Mouse (Mus musculus): Measurements from ENCODE around the gene Tdg. TPM values are rescaled to one million over a fixed set of nuclear protein-coding genes. Genes with fewer than 3 reads are reported as not detected.
A peak's percentile ranks its signal among the peaks of the same experiment; 100 is the strongest.

Gene Tdg
- total and polyA plus RNA-seq, 3 experiments: 16.7 to 40.9 (median 18.8) TPM

DNA sequence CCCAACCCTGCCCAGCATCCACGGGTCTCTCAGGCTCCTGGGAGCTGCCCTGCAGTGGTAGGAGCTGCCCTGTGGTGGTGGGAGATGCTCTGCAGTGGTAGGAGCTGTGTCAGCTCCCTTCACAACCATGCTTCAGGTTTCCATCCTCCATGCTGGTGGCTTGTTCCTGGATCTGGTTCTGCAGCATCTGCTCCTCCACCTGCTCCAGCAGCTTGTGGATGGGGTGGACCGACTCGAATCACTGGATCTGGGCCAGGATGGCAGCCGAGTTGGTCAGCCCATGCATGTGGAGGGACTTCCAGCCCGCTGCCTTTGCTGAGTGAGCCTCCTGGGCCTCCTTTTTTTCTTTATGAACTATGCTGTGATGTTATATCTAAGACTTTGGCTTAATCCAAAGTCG, 47.3 kb downstream of the Tdg start:
- peaks cover 17% of the 10 kb centered on the region; the same call in 1 of the 2 replicates for H3K27me3 ChIP-seq (ENCODE audit: insufficient read depth, low read length)
- no peaks in the 10 kb centered on the region for H3K4me1 ChIP-seq (ENCODE audit: insufficient read depth, low read depth, low read length)
- DNase-seq (ENCODE audit: low spot score) (no peak), ATAC-seq (ENCODE audit: extremely low read depth, insufficient number of reproducible peaks, low FRiP score, poor library complexity, severe bottlenecking) (no peak)
- H3K36me3 ChIP-seq (replicated peaks): no peaks in the 10 kb centered on the region
- TF ChIP-seq TAL1 (conservative IDR thresholded peaks at IDR 0.05; ENCODE audit: low read depth, low read length): no peak
- TF ChIP-seq CTCF (IDR thresholded peaks at IDR 0.05; ENCODE audit: low read depth, low read length): no peak
- no peak for TF ChIP-seq GATA2 (IDR thresholded peaks at IDR 0.05; ENCODE audit: borderline replicate concordance, low read depth, low read length)
- TF ChIP-seq GATA1 (IDR thresholded peaks at IDR 0.05; ENCODE audit: borderline replicate concordance, low read length): no peak
- no peak for TF ChIP-seq POLR2AphosphoS5 (IDR thresholded peaks at IDR 0.05; ENCODE audit: insufficient replicate concordance, low read depth, low read length)
- no peak overlapping the region for H3K4me3 ChIP-seq (ENCODE audit: low read depth, low read length)
- H3K9me3 ChIP-seq (replicated peaks): no peaks in the 10 kb centered on the region

- ATAC-seq (ENCODE audit: extremely low read depth, insufficient number of reproducible peaks, low FRiP score, poor library complexity, severe bottlenecking): no peak
- Histone ChIP-seq H3K9me3 (replicated peaks) (peaks cover 2% of the 10 kb centered on the region), H3K36me3 (replicated peaks) (no peaks in the 10 kb centered on the region), H3K27me3 (ENCODE audit: insufficient read depth, low read length) (peaks cover 12% of the 10 kb centered on the region; the same call in 1 of the 2 replicates), H3K4me3 (ENCODE audit: low read depth, low read length) (no peak overlapping the region), H3K4me1 (ENCODE audit: insufficient read depth, low read depth, low read length) (peaks cover 11% of the 10 kb centered on the region)
- DNase-seq (ENCODE audit: low spot score): no peak
- TF ChIP-seq GATA1 (IDR thresholded peaks at IDR 0.05; ENCODE audit: borderline replicate concordance, low read length) (no peak), CTCF (IDR thresholded peaks at IDR 0.05; ENCODE audit: low read depth, low read length) (no peak), TAL1 (conservative IDR thresholded peaks at IDR 0.05; ENCODE audit: low read depth, low read length) (no peak), GATA2 (IDR thresholded peaks at IDR 0.05; ENCODE audit: borderline replicate concordance, low read depth, low read length) (no peak), POLR2AphosphoS5 (IDR thresholded peaks at IDR 0.05; ENCODE audit: insufficient replicate concordance, low read depth, low read length) (no peak)
Measured at GRCm38 (mm10) chr10:82680769-82681168, 51.1 kb downstream of the Tdg start.

DNA sequence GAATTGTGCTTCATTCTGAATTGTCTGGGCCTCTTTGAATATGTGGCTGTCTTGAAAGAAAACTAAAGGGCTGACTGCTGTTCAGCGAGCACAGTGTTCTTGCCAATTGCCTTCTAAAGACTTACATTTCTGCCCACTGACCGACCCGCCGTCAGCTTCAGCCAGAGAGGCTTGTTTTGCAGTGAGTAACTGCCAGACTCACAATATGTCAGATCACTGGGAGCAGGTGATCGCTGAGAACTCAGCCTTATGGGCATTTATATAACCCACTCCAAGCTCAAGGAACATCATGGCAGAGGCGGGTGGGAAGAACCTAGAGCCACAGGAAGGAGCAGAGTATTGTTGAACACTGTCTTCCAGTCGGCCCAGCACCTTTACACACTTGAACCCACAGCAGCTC, 52.0 kb downstream of the Tdg start:
- no peak overlapping the region for H3K4me3 ChIP-seq (ENCODE audit: low read depth, low read length)
- TF ChIP-seq POLR2AphosphoS5 (IDR thresholded peaks at IDR 0.05; ENCODE audit: insufficient replicate concordance, low read depth, low read length) (no peak), CTCF (IDR thresholded peaks at IDR 0.05; ENCODE audit: low read depth, low read length) (no peak), GATA1 (IDR thresholded peaks at IDR 0.05; ENCODE audit: borderline replicate concordance, low read length) (no peak), TAL1 (conservative IDR thresholded peaks at IDR 0.05; ENCODE audit: low read depth, low read length) (no peak), GATA2 (IDR thresholded peaks at IDR 0.05; ENCODE audit: borderline replicate concordance, low read depth, low read length) (no peak)
- H3K4me1 ChIP-seq (ENCODE audit: insufficient read depth, low read depth, low read length): peaks cover 16% of the 10 kb centered on the region
- DNase-seq (ENCODE audit: low spot score) (no peak), ATAC-seq (ENCODE audit: extremely low read depth, insufficient number of reproducible peaks, low FRiP score, poor library complexity, severe bottlenecking) (no peak)
- no peaks in the 10 kb centered on the region for H3K36me3 ChIP-seq (replicated peaks)
- peaks cover 11% of the 10 kb centered on the region; the same call in 1 of the 2 replicates for H3K27me3 ChIP-seq (ENCODE audit: insufficient read depth, low read length)
- H3K9me3 ChIP-seq (replicated peaks): peaks cover 7% of the 10 kb centered on the region

GRCm38 (mm10) chr10:82685440-82685839, 55.8 kb downstream of the Tdg start:
- DNase-seq (ENCODE audit: low spot score) (no peak), ATAC-seq (ENCODE audit: extremely low read depth, insufficient number of reproducible peaks, low FRiP score, poor library complexity, severe bottlenecking) (peak; percentile 96)
- no peak overlapping the region for H3K4me3 ChIP-seq (ENCODE audit: low read depth, low read length)
- TF ChIP-seq GATA1 (IDR thresholded peaks at IDR 0.05; ENCODE audit: borderline replicate concordance, low read length) (no peak), TAL1 (conservative IDR thresholded peaks at IDR 0.05; ENCODE audit: low read depth, low read length) (peak; percentile 47)
- peaks cover 24% of the 10 kb centered on the region for H3K4me1 ChIP-seq (ENCODE audit: insufficient read depth, low read depth, low read length)
- H3K27me3 ChIP-seq (ENCODE audit: insufficient read depth, low read length): peaks cover 2% of the 10 kb centered on the region; the same call in 1 of the 2 replicates
- H3K36me3 ChIP-seq (replicated peaks): no peaks in the 10 kb centered on the region
- H3K9me3 ChIP-seq (replicated peaks): peaks cover 7% of the 10 kb centered on the region

- peaks cover 30% of the 10 kb centered on the region for H3K4me1 ChIP-seq (ENCODE audit: insufficient read depth, low read depth, low read length)
- peaks cover 4% of the 10 kb centered on the region; the same call in 1 of the 2 replicates for H3K27me3 ChIP-seq (ENCODE audit: insufficient read depth, low read length)
- no peak for ATAC-seq (ENCODE audit: extremely low read depth, insufficient number of reproducible peaks, low FRiP score, poor library complexity, severe bottlenecking)
- H3K4me3 ChIP-seq (ENCODE audit: low read depth, low read length): no peak overlapping the region
- H3K36me3 ChIP-seq (replicated peaks): no peaks in the 10 kb centered on the region
- no peak for DNase-seq (ENCODE audit: low spot score)
- peaks cover 7% of the 10 kb centered on the region for H3K9me3 ChIP-seq (replicated peaks)
- no peak for TF ChIP-seq GATA1 (IDR thresholded peaks at IDR 0.05; ENCODE audit: borderline replicate concordance, low read length)
- no peak for TF ChIP-seq POLR2AphosphoS5 (IDR thresholded peaks at IDR 0.05; ENCODE audit: insufficient replicate concordance, low read depth, low read length)
- TF ChIP-seq GATA2 (IDR thresholded peaks at IDR 0.05; ENCODE audit: borderline replicate concordance, low read depth, low read length): no peak
Measured at GRCm38 (mm10) chr10:82689681-82690211, 60.1 kb downstream of the Tdg start.

DNA sequence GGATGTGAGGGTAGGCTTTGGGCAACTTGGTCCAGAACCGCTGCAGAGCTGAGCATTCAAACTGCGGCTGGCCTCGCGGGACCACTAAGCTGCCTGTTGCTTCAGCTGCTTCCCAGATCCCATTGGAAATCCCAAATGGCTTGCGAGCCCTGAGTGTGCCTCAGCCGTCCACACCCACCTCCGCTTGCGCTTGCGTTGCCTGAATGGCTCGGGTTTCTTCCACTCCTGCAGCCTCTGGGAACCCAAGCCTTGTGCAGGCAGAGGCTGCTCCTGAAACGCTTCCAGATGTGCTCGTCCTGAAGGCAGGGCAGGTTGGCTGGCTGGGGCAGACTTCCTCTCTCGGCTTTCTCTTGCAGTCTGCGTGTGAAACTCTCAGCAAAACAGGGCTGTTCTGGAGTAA, 60.9 kb downstream of the Tdg start, which contains the start of gene Glt8d2:
Glt8d2 (minus strand) TSS at position 157 of the 400 bp plus-strand sequence.
- TF ChIP-seq GATA1 (IDR thresholded peaks at IDR 0.05; ENCODE audit: borderline replicate concordance, low read length) (no peak), POLR2AphosphoS5 (IDR thresholded peaks at IDR 0.05; ENCODE audit: insufficient replicate concordance, low read depth, low read length) (no peak), GATA2 (IDR thresholded peaks at IDR 0.05; ENCODE audit: borderline replicate concordance, low read depth, low read length) (no peak), CTCF (IDR thresholded peaks at IDR 0.05; ENCODE audit: low read depth, low read length) (no peak), TAL1 (conservative IDR thresholded peaks at IDR 0.05; ENCODE audit: low read depth, low read length) (no peak)
- Histone ChIP-seq H3K27me3 (ENCODE audit: insufficient read depth, low read length) (peaks cover 4% of the 10 kb centered on the region; the same call in 1 of the 2 replicates), H3K9me3 (replicated peaks) (peaks cover 7% of the 10 kb centered on the region), H3K4me3 (ENCODE audit: low read depth, low read length) (no peak within 1 kb of the TSS), H3K4me1 (ENCODE audit: insufficient read depth, low read depth, low read length) (peaks cover 30% of the 10 kb centered on the region), H3K36me3 (replicated peaks) (no peaks in the 10 kb centered on the region)
- ATAC-seq (ENCODE audit: extremely low read depth, insufficient number of reproducible peaks, low FRiP score, poor library complexity, severe bottlenecking): no peak
- DNase-seq (ENCODE audit: low spot score): no peak

Data from G1E (cell line).